Mouse (Mus musculus): ENCODE results near the gene Pex11g.

DNA sequence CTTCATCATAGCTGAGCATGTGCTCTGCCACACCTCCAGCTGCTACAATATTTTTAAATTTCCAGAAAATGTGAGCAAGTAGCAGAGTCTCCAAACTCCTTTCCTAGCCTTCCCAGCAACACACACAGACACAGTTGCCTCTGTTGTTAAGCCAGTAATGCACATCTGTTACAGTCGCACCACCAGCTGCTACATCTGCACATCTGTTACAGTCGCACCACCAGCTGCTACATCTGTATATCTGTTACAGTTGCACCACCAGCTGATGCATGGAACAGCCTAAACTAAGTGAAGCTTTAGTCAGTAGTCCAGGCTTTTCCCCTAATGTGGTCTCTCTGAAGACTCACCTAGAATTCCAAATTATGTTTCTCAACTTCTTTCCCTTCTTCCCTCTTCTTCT, 39.1 kb downstream of the Pex11g start:
- TF ChIP-seq CTCF (IDR thresholded peaks at IDR 0.05; ENCODE audit: low read depth, low read length) (no peak), POLR2AphosphoS5 (IDR thresholded peaks at IDR 0.05; ENCODE audit: insufficient replicate concordance, low read depth, low read length) (no peak)

Measured in G1E (cell line).